Mouse (Mus musculus) brain, embryonic 14.5 days (tissue): ENCODE measurements around the gene Ddx59. TPM values are rescaled to one million over a fixed set of nuclear protein-coding genes. Genes with fewer than 3 reads are reported as not detected.

Experiments used
- DNase-seq: peaks from one replicate; pipeline ENCODE4 v3.0.0-alpha.2; 2011; ENCODE audit warnings: low read depth
- CTCF ChIP-seq: fragments of 200-500 bp; IDR thresholded peaks from 2 replicates; pipeline ENCODE4 v1.5.1; 2012; ENCODE audit warnings: inconsistent platforms, mild to moderate bottlenecking, moderate library complexity, borderline replicate concordance; ENCODE audit not compliant: insufficient read depth, insufficient read length; ENCODE audit errors: extremely low read depth
- POLR2A ChIP-seq: fragments of 200-500 bp; IDR thresholded peaks from 2 replicates; pipeline ENCODE4 v1.6.1; 2012; ENCODE audit warnings: mild to moderate bottlenecking, inconsistent platforms, borderline replicate concordance; ENCODE audit not compliant: poor library complexity, insufficient read depth, insufficient read length, severe bottlenecking; ENCODE audit errors: extremely low read depth
- polyA plus RNA-seq: library from polyadenylated mRNA; depleted of rRNA; stranded (reverse); fragments of >200 nt; gene quantifications from 2 replicates; pipeline ENCODE4 v1.2.3, GENCODE M21; 2012; rRNA removed

Gene Ddx59
- polyA plus RNA-seq, 1 experiment, result 11.0 TPM

GRCm38 (mm10) chr1:136455756-136456585, 40.9 kb downstream of the Ddx59 start:
- TF ChIP-seq CTCF (no peak), POLR2A (no peak)
- peak; percentile 47 for DNase-seq

GRCm38 (mm10) chr1:136456741-136457140, 41.7 kb downstream of the Ddx59 start:
- TF ChIP-seq CTCF (no peak), POLR2A (no peak)
- DNase-seq, result no peak

GRCm38 (mm10) chr1:136457403-136457802, 42.3 kb downstream of the Ddx59 start:
- no peak for DNase-seq
- TF ChIP-seq POLR2A (no peak), CTCF (no peak)

- DNase-seq, result peak; percentile 91
- TF ChIP-seq POLR2A (no peak), CTCF (peak; percentile 64; the same call in 1 of the 2 replicates)
Observed at GRCm38 (mm10) chr1:136458691-136459245, 43.7 kb downstream of the Ddx59 start.

- DNase-seq, result no peak
- TF ChIP-seq CTCF, result no peak
Observed at GRCm38 (mm10) chr1:136462443-136462842, 47.4 kb downstream of the Ddx59 start.

GRCm38 (mm10) chr1:136465168-136465567, 50.1 kb downstream of the Ddx59 start:
- no peak for TF ChIP-seq CTCF
- TF ChIP-seq POLR2A, result no peak
- no peak for DNase-seq

GRCm38 (mm10) chr1:136466143-136466811, 51.2 kb downstream of the Ddx59 start, which contains the start of gene Kif14:
TSS of gene Kif14 (plus strand) at chr1:136466343.
- DNase-seq, result peak; percentile 98
- no peak for TF ChIP-seq POLR2A
- no peak for TF ChIP-seq CTCF

- TF ChIP-seq CTCF (no peak), POLR2A (no peak)
Observed at GRCm38 (mm10) chr1:136469408-136469807, 54.3 kb downstream of the Ddx59 start.

GRCm38 (mm10) chr1:136470471-136470870, 55.4 kb downstream of the Ddx59 start:
- peak; percentile 58 for DNase-seq
- no peak for TF ChIP-seq POLR2A
- no peak for TF ChIP-seq CTCF

More at GRCm38 (mm10) chr1:136469408-136469807, 54.3 kb downstream of the Ddx59 start:
- DNase-seq, result no peak

Other genes with a start within 250 kb of the Ddx59 start
- 0.50 and 0.77 TPM in 2 replicates for gene Mroh3, start 202.4 kb upstream of the Ddx59 start, polyA plus RNA-seq
- 8.2 and 11.6 TPM in 2 replicates for gene Inava, start 181.0 kb upstream of the Ddx59 start, polyA plus RNA-seq
- 2.7 and 3.6 TPM in 2 replicates for gene Gpr25, start 154.4 kb upstream of the Ddx59 start, polyA plus RNA-seq
- 38.1 and 65.6 TPM in 2 replicates for gene Camsap2, start 69.2 kb upstream of the Ddx59 start, polyA plus RNA-seq
- gene Kif14, start 51.1 kb downstream of the Ddx59 start, polyA plus RNA-seq, result 2.0 and 3.3 TPM in 2 replicates
- gene Zfp281, start 209.6 kb downstream of the Ddx59 start, polyA plus RNA-seq, result 10.3 and 14.5 TPM in 2 replicates